Mouse (Mus musculus) midbrain, embryonic 16.5 days (tissue): ENCODE data around the gene Gpr152. TPM values are rescaled to one million over a fixed set of nuclear protein-coding genes. Genes with fewer than 3 reads are reported as not detected.

Experiments
- ATAC-seq: fragments of 200-750 bp; cut with Nextera tagmentation; 2 replicates; pipeline ENCODE4 v1.8.0; 2017; ENCODE audit warnings: moderate TSS enrichment
- H3K27ac ChIP-seq: fragments of 300-500 bp; sonication (generic); 2 replicates; pipeline ENCODE4 v1.5.1; 2014; ENCODE audit warnings: mild to moderate bottlenecking, low read length, mixed read lengths
- H3K27me3 ChIP-seq: fragments of 300-500 bp; sonication (generic); 2 replicates; pipeline ENCODE4 v1.6.1; 2014; ENCODE audit warnings: low read depth, low read length, mixed read lengths; ENCODE audit not compliant: control insufficient read depth, insufficient read depth
- H3K36me3 ChIP-seq: fragments of 300-500 bp; sonication (generic); 2 replicates; pipeline ENCODE4 v1.6.1; 2014; ENCODE audit warnings: mild to moderate bottlenecking, low read length, moderate library complexity, mixed read lengths; ENCODE audit not compliant: control insufficient read depth, insufficient read depth
- H3K4me1 ChIP-seq: fragments of 300-500 bp; sonication (generic); 2 replicates; pipeline ENCODE4 v1.6.1; 2014; ENCODE audit warnings: mild to moderate bottlenecking, low read length, mixed read lengths; ENCODE audit not compliant: control insufficient read depth, insufficient read depth
- H3K4me2 ChIP-seq: fragments of 300-500 bp; sonication (generic); 2 replicates; pipeline ENCODE4 v1.6.1; 2014; ENCODE audit warnings: mild to moderate bottlenecking, low read length, mixed read lengths
- H3K4me3 ChIP-seq: fragments of 300-500 bp; sonication (generic); 2 replicates; pipeline ENCODE4 v1.5.1; 2014; ENCODE audit warnings: low read depth, mild to moderate bottlenecking, low read length, moderate library complexity, mixed read lengths
- H3K9ac ChIP-seq: fragments of 300-500 bp; sonication (generic); 2 replicates; pipeline ENCODE4 v1.6.1; 2014; ENCODE audit warnings: low read depth, low read length, mixed read lengths
- H3K9me3 ChIP-seq: fragments of 300-500 bp; sonication (generic); replicated peaks from 2 replicates; pipeline ENCODE4 v1.6.1; 2014; ENCODE audit warnings: mild to moderate bottlenecking, low read length, mixed read lengths; ENCODE audit not compliant: control insufficient read depth, poor library complexity, severe bottlenecking
- WGBS: fragments of 180-500 bp; shearing (Covaris S2); extraction: QIAGEN DNeasy Blood & Tissue Kit; methylation state at CpG from one replicate; pipeline ENCODE4 v1.1.7; 2014; 5-methylcytosine and 5-hydroxymethylcytosine counted together
- polyA plus RNA-seq: library from polyadenylated mRNA; unstranded; fragments of >200 nt; fragmentation: Nextera tagmentation; extraction: Ambion mirVana; gene quantifications from 2 replicates; pipeline ENCODE4 v1.2.1, GENCODE M21; 2015

Gpr152 gene
- polyA plus RNA-seq, 1 experiment from 2014 or later = 0.09 TPM

- whole genome bisulfite sequencing = 43% methylated on average over 3 of the region's 3 CpGs
- Histone ChIP-seq H3K27ac (0 out of 2 replicates have a peak overlapping the region, but pooled peaks have one; percentile 8), H3K4me1 (peaks cover 4% of the 10 kb centered on the region; the same call in 1 of the 2 replicates), H3K36me3 (no peaks in the 10 kb centered on the region), H3K9ac (0 out of 2 replicates have a peak overlapping the region, but pooled peaks have one; percentile 10), H3K4me2 (no peak overlapping the region), H3K9me3 (no peaks in the 10 kb centered on the region), H3K4me3 (no peak overlapping the region), H3K27me3 (no peaks in the 10 kb centered on the region)
- peak; percentile 45 for ATAC-seq
Observed at GRCm38 (mm10) chr19:4181892-4182291, 42.3 kb downstream of the Gpr152 start.

- no peak for ATAC-seq
- H3K4me3 ChIP-seq = no peak overlapping the region
- no peak overlapping the region for H3K4me2 ChIP-seq
- H3K4me1 ChIP-seq = peaks cover 4% of the 10 kb centered on the region; the same call in 1 of the 2 replicates
- no peak overlapping the region for H3K9ac ChIP-seq
- no peaks in the 10 kb centered on the region for H3K27me3 ChIP-seq
- H3K9me3 ChIP-seq = no peaks in the 10 kb centered on the region
- no peak overlapping the region for H3K27ac ChIP-seq
- H3K36me3 ChIP-seq = no peaks in the 10 kb centered on the region
- 62% methylated on average over 2 of the region's 2 CpGs for WGBS
Observed at GRCm38 (mm10) chr19:4183689-4184088, 44.1 kb downstream of the Gpr152 start.

- H3K27me3 ChIP-seq = no peaks in the 10 kb centered on the region
- H3K9ac ChIP-seq = no peak overlapping the region
- 64% methylated on average over 15 of the region's 15 CpGs for WGBS
- ATAC-seq = no peak
- H3K4me2 ChIP-seq = no peak overlapping the region
- peaks cover 4% of the 10 kb centered on the region; the same call in 1 of the 2 replicates for H3K4me1 ChIP-seq
- no peaks in the 10 kb centered on the region for H3K36me3 ChIP-seq
- H3K4me3 ChIP-seq = no peak overlapping the region
- no peaks in the 10 kb centered on the region for H3K9me3 ChIP-seq
- no peak overlapping the region for H3K27ac ChIP-seq
Observed at GRCm38 (mm10) chr19:4184976-4185975, 45.7 kb downstream of the Gpr152 start.

- ATAC-seq = no peak
Observed at GRCm38 (mm10) chr19:4187303-4187702, 47.7 kb downstream of the Gpr152 start.

GRCm38 (mm10) chr19:4189051-4189620 lies 49.5 kb downstream of the Gpr152 start:
- Histone ChIP-seq H3K4me2 (no peak overlapping the region), H3K36me3 (0 out of 2 replicates have a peak, but pooled peaks cover 2% of the 10 kb centered on the region), H3K4me1 (peaks cover 13% of the 10 kb centered on the region), H3K9me3 (no peaks in the 10 kb centered on the region), H3K27ac (no peak overlapping the region), H3K27me3 (no peaks in the 10 kb centered on the region), H3K9ac (no peak overlapping the region), H3K4me3 (no peak overlapping the region)
- 84% methylated on average over 12 of the region's 12 CpGs for WGBS
- ATAC-seq = no peak

More at GRCm38 (mm10) chr19:4187303-4187702, 47.7 kb downstream of the Gpr152 start:
- Histone ChIP-seq H3K27me3 (no peaks in the 10 kb centered on the region), H3K4me2 (no peak overlapping the region), H3K36me3 (no peaks in the 10 kb centered on the region), H3K4me3 (no peak overlapping the region), H3K9ac (no peak overlapping the region), H3K27ac (no peak overlapping the region), H3K4me1 (peaks cover 3% of the 10 kb centered on the region; the same call in 1 of the 2 replicates), H3K9me3 (no peaks in the 10 kb centered on the region)
- WGBS = 77% methylated on average over 3 of the region's 3 CpGs

- WGBS = 74% methylated on average over 4 of the region's 4 CpGs
- Histone ChIP-seq H3K27me3 (no peaks in the 10 kb centered on the region), H3K27ac (peak within 1 kb of the TSS; percentile 89), H3K4me1 (peaks cover 13% of the 10 kb centered on the region), H3K4me2 (peak within 1 kb of the TSS; percentile 75), H3K9ac (peak within 1 kb of the TSS; percentile 98), H3K4me3 (peak within 1 kb of the TSS; percentile 95), H3K9me3 (no peaks in the 10 kb centered on the region), H3K36me3 (peaks cover 11% of the 10 kb centered on the region)
- ATAC-seq = no peak
Observed at GRCm38 (mm10) chr19:4190831-4191334, 51.3 kb downstream of the Gpr152 start, which contains the start of gene Tbc1d10c. TSS of gene Tbc1d10c (minus strand) at chr19:4191284.

- Histone ChIP-seq H3K4me3 (peak within 1 kb of the TSS; percentile 95), H3K4me2 (peak within 1 kb of the TSS; percentile 75), H3K36me3 (peaks cover 17% of the 10 kb centered on the region), H3K4me1 (peaks cover 13% of the 10 kb centered on the region), H3K9ac (peak within 1 kb of the TSS; percentile 98), H3K9me3 (no peaks in the 10 kb centered on the region), H3K27ac (peak within 1 kb of the TSS; percentile 89), H3K27me3 (no peaks in the 10 kb centered on the region)
- peak; percentile 91 for ATAC-seq
- 7% methylated on average over 35 of the region's 47 CpGs for WGBS
Observed at GRCm38 (mm10) chr19:4191528-4192250, 52.1 kb downstream of the Gpr152 start, which contains the start of gene Ppp1ca. TSS of gene Ppp1ca (plus strand) at chr19:4192065.

GRCm38 (mm10) chr19:4192251-4192985 lies 52.8 kb downstream of the Gpr152 start:
- Histone ChIP-seq H3K4me3 (peak overlapping the region; percentile 95), H3K9me3 (no peaks in the 10 kb centered on the region), H3K27ac (peak overlapping the region; percentile 89), H3K27me3 (no peaks in the 10 kb centered on the region), H3K4me1 (peaks cover 13% of the 10 kb centered on the region), H3K4me2 (peak overlapping the region; percentile 75), H3K9ac (peak overlapping the region; percentile 98), H3K36me3 (peaks cover 20% of the 10 kb centered on the region)
- ATAC-seq = peak; percentile 61
- under 1% methylated on average over 46 of the region's 52 CpGs for WGBS
